Mouse (Mus musculus): Measurements from ENCODE around the gene Rhcg.

DNA sequence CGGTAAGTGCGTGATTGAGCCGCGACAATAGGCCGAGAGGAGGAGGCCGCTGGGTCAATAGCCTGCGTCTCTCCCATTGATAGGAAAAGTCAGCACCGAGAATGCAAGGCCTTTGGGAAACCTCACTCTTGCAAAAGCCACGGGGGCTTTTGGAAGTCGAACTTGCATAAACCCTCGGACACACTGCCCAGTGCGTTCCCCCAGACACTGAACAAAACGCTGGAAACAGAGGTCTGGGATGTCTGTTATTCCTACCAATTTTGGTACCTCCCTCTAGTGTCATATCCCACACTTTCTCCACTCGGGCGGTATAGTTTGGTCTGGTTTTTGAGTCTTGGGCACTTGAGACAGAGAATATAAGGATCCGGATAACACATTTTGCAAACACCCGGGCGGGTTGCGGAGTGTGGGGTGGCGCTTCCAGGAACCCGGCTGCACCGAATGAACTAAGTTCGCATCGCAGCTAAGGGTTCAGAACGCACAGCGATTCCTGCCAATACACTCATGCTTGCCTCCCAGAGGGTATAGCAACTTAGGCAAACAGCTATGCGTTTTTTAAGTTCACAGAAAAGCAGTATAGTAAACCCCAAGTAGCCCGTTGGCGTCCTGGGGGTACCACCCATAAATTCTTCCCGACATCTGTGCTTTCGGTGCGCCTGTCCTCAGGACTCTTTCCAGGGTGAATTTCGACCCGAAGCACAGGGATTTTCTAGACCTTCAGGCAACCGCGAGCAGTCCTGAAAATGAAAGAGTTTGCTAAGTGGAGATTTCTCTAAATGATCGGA lies 73.0 kb downstream of the Rhcg start:
- TF ChIP-seq CTCF (IDR thresholded peaks at IDR 0.05; ENCODE audit: control insufficient read depth, insufficient read depth, insufficient replicate concordance, low read depth, low read length) (no peak), POLR2A (IDR thresholded peaks at IDR 0.05; ENCODE audit: control insufficient read depth, low read depth, low read length) (no peak)

All from testis, adult 2 months (tissue).